Mouse (Mus musculus): ENCODE measurements at regions not wholly inside any gene's neighbourhood (a gene's known extent, or its start where the extent isn't known, plus 50 kb on each side); places are given as distances from the start of the nearest gene placed in this dataset.
"Not testable (repeated sequence)": the region's sequence is repeated elsewhere in the genome, so short reads cannot be mapped to it uniquely, and the experiment has no call there.

GRCm38 (mm10) chr9:23651300-23651699 lies 428.4 kb downstream of the Bmper start:
- H3K36me3 ChIP-seq: no peaks in the 10 kb centered on the region
- no peak overlapping the region for H3K27ac ChIP-seq
- no peak for DNase-seq (ENCODE audit: low spot score)
- no peak overlapping the region for H3K4me3 ChIP-seq
- 88% methylated on average over 2 of the region's 2 CpGs for WGBS
- H3K4me1 ChIP-seq (replicated peaks): no peaks in the 10 kb centered on the region
- no peaks in the 10 kb centered on the region for H3K27me3 ChIP-seq (ENCODE audit: insufficient read depth, poor library complexity, severe bottlenecking)
- no peaks in the 10 kb centered on the region for H3K9me3 ChIP-seq

DNA sequence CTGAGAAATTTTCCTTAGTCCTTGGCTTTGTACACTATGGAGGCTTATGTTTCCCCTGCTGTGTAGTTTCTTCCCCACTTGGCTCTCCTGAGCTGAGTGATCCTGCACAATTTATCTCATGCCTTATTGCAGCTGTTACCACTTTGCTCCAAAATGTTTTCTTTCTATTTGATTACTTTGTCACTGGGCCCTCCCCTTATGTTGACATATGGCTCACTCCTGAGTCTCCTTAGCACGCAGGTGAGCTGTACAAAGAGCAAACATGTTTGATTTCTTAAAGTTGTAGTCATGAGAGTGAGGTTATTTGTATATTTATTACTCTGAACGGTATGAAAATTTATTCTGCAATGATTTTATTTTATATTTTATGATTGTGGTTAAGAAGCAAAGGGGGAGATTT lies 430.2 kb downstream of the Bmper start:
- WGBS: 72% methylated on average over 2 of the region's 2 CpGs
- no peak for DNase-seq (ENCODE audit: low spot score)
- Histone ChIP-seq H3K36me3 (no peaks in the 10 kb centered on the region), H3K27me3 (ENCODE audit: insufficient read depth, poor library complexity, severe bottlenecking) (no peaks in the 10 kb centered on the region), H3K27ac (no peak overlapping the region), H3K9me3 (no peaks in the 10 kb centered on the region), H3K4me1 (replicated peaks) (no peaks in the 10 kb centered on the region), H3K4me3 (no peak overlapping the region)

DNA sequence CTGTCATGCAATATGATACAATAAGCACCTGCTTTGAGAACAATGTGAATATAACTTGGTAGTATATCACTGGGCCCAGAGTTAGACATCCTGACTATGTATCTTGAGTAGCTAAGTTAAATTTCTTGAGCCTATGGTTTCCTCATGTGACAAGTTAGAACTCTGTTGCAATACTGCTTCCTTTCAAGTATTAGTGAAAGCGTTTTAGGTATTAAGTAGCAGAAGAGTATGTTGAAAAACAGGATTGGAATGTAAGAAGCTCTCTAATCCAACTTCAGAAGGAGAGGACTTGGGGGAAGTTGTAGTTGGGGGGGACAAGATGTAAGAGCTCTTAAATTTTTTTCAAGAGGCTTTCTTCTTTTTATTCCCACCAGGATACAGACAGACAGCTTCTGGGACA lies 431.9 kb downstream of the Bmper start:
- H3K9me3 ChIP-seq: no peaks in the 10 kb centered on the region
- H3K27ac ChIP-seq: no peak overlapping the region
- H3K4me3 ChIP-seq: no peak overlapping the region
- no peaks in the 10 kb centered on the region for H3K4me1 ChIP-seq (replicated peaks)
- no peak for DNase-seq (ENCODE audit: low spot score)
- 85% methylated on average over 1 of the region's 1 CpGs for WGBS
- H3K36me3 ChIP-seq: no peaks in the 10 kb centered on the region
- H3K27me3 ChIP-seq (ENCODE audit: insufficient read depth, poor library complexity, severe bottlenecking): no peaks in the 10 kb centered on the region

DNA sequence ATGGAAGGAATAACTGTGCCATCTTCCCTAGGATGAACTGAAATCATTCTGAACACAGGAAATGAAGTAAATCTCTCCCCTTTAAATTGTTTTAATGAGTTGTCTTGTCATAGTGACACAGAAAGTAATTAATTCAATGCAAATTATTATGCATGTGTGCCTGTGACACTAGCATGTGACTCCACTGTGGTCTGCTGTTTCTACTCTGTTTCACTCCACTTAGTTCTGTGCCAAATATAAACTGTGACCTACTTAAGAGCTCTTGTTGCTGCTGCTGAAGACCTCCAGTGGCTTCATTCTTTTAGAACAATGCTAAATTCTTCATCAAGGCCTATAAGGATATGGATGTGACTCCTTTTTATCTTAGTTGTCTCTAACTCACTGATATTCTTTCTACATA lies 431.8 kb upstream of the Npsr1 start:
- H3K27me3 ChIP-seq (ENCODE audit: insufficient read depth, poor library complexity, severe bottlenecking): no peaks in the 10 kb centered on the region
- no peak overlapping the region for H3K27ac ChIP-seq
- H3K36me3 ChIP-seq: no peaks in the 10 kb centered on the region
- no peak for DNase-seq (ENCODE audit: low spot score)
- no peak overlapping the region for H3K4me3 ChIP-seq
- H3K4me1 ChIP-seq (replicated peaks): no peaks in the 10 kb centered on the region
- H3K9me3 ChIP-seq: no peaks in the 10 kb centered on the region

- Histone ChIP-seq H3K27ac (no peak overlapping the region), H3K9me3 (no peaks in the 10 kb centered on the region), H3K4me3 (no peak overlapping the region), H3K36me3 (no peaks in the 10 kb centered on the region), H3K27me3 (ENCODE audit: insufficient read depth, poor library complexity, severe bottlenecking) (no peaks in the 10 kb centered on the region), H3K4me1 (replicated peaks) (no peaks in the 10 kb centered on the region)
- no peak for DNase-seq (ENCODE audit: low spot score)
- WGBS: 85% methylated on average over 4 of the region's 4 CpGs
Measured at GRCm38 (mm10) chr9:23669230-23669629, 428.6 kb upstream of the Npsr1 start.

- no peaks in the 10 kb centered on the region for H3K4me1 ChIP-seq (replicated peaks)
- H3K27me3 ChIP-seq (ENCODE audit: insufficient read depth, poor library complexity, severe bottlenecking): no peaks in the 10 kb centered on the region
- no peaks in the 10 kb centered on the region for H3K36me3 ChIP-seq
- WGBS: 74% methylated on average over 5 of the region's 5 CpGs
- H3K9me3 ChIP-seq: no peaks in the 10 kb centered on the region
- no peak for DNase-seq (ENCODE audit: low spot score)
- no peak overlapping the region for H3K4me3 ChIP-seq
- H3K27ac ChIP-seq: no peak overlapping the region
Measured at GRCm38 (mm10) chr9:23670642-23671041, 427.2 kb upstream of the Npsr1 start.

- Histone ChIP-seq H3K4me1 (replicated peaks) (no peaks in the 10 kb centered on the region), H3K27me3 (ENCODE audit: insufficient read depth, poor library complexity, severe bottlenecking) (no peaks in the 10 kb centered on the region), H3K9me3 (no peaks in the 10 kb centered on the region), H3K4me3 (no peak overlapping the region), H3K27ac (no peak overlapping the region), H3K36me3 (no peaks in the 10 kb centered on the region)
- WGBS: 96% methylated on average over 4 of the region's 4 CpGs
- no peak for DNase-seq (ENCODE audit: low spot score)
Measured at GRCm38 (mm10) chr9:23673347-23673860, 424.4 kb upstream of the Npsr1 start.

DNA sequence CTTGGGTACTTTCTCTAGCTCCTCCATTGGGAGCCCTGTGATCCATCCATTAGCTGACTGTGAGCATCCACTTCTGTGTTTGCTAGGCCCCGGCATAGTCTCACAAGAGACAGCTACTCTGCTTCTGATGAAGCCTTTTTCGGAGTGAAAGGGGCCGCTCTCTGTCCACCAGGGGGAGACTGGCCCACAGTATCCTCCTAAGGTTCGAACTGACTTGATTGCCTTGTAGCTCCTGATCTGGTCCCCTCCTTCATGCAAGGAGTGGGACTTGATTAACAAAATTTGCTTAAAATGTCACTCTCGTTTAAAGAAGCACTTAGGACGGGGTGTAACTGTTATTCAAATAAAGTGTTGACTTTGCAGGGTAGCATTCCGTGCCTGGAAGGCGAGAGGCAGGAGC lies 423.0 kb upstream of the Npsr1 start:
- Histone ChIP-seq H3K27ac (no peak overlapping the region), H3K4me3 (no peak overlapping the region), H3K36me3 (no peaks in the 10 kb centered on the region), H3K4me1 (replicated peaks) (no peaks in the 10 kb centered on the region), H3K27me3 (ENCODE audit: insufficient read depth, poor library complexity, severe bottlenecking) (no peaks in the 10 kb centered on the region), H3K9me3 (no peaks in the 10 kb centered on the region)
- DNase-seq (ENCODE audit: low spot score): peak; percentile 31
- WGBS: 42% methylated on average over 8 of the region's 8 CpGs

DNA sequence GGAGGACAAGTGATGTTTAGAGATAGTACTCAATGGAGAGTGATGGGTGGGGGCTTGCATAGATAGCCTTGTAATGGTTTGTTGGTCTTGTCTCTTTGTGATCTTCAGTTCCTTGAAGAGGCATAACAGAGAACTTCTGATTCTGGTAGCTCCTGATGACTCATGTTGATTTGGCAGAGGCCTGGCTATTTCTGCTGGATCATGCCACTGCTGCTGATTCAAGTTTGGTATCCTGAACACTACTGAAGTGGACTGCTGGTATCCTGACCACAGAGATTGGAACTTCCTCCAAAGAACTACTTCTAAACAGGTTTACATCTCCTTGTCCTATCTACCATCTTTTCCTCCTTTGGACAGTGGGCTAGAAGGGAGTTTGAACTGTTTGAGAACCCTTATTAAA lies 408.3 kb upstream of the Npsr1 start:
- Histone ChIP-seq H3K4me1 (replicated peaks) (no peaks in the 10 kb centered on the region), H3K36me3 (no peaks in the 10 kb centered on the region), H3K9me3 (no peaks in the 10 kb centered on the region), H3K4me3 (no peak overlapping the region), H3K27ac (no peak overlapping the region), H3K27me3 (ENCODE audit: insufficient read depth, poor library complexity, severe bottlenecking) (no peaks in the 10 kb centered on the region)
- no peak for DNase-seq (ENCODE audit: low spot score)

GRCm38 (mm10) chr9:23692768-23693441 lies 404.9 kb upstream of the Npsr1 start:
- Histone ChIP-seq H3K9me3 (no peaks in the 10 kb centered on the region), H3K4me1 (replicated peaks) (no peaks in the 10 kb centered on the region; the same call in 1 of the 2 replicates), H3K27me3 (ENCODE audit: insufficient read depth, poor library complexity, severe bottlenecking) (no peaks in the 10 kb centered on the region), H3K27ac (no peak overlapping the region), H3K36me3 (no peaks in the 10 kb centered on the region), H3K4me3 (no peak overlapping the region)
- WGBS: 70% methylated on average over 8 of the region's 8 CpGs
- DNase-seq (ENCODE audit: low spot score): no peak

DNA sequence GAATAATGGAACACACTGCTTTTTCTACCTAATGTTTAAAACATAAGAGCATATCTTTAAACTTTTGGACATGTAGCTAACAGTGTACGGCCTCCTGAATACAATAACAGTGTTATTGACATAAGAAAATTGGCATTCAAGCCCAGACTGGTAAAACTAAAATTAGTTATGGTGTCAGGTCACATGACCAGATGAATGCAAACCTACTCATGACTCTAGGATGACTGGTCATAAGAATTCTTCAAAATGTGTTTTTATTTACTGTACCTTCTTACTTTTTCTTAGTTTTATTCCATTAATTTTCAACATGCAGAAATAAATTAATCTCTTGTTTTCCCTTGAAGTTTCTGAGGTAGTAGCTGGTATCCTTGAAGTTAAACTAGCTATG lies 404.4 kb upstream of the Npsr1 start:
- WGBS: 72% methylated on average over 1 of the region's 1 CpGs

GRCm38 (mm10) chr9:23694481-23694880 lies 403.3 kb upstream of the Npsr1 start:
- H3K4me1 ChIP-seq (replicated peaks): no peaks in the 10 kb centered on the region; the same call in 1 of the 2 replicates
- H3K27ac ChIP-seq: no peak overlapping the region
- DNase-seq (ENCODE audit: low spot score): no peak
- 94% methylated on average over 2 of the region's 2 CpGs for WGBS
- H3K9me3 ChIP-seq: no peaks in the 10 kb centered on the region
- H3K27me3 ChIP-seq (ENCODE audit: insufficient read depth, poor library complexity, severe bottlenecking): no peaks in the 10 kb centered on the region
- H3K4me3 ChIP-seq: no peak overlapping the region
- no peaks in the 10 kb centered on the region for H3K36me3 ChIP-seq

More for the DNA sequence above, 404.4 kb upstream of the Npsr1 start:
- H3K27me3 ChIP-seq (ENCODE audit: insufficient read depth, poor library complexity, severe bottlenecking): no peaks in the 10 kb centered on the region
- no peaks in the 10 kb centered on the region for H3K9me3 ChIP-seq
- H3K27ac ChIP-seq: no peak overlapping the region
- no peaks in the 10 kb centered on the region for H3K36me3 ChIP-seq
- H3K4me3 ChIP-seq: no peak overlapping the region
- DNase-seq (ENCODE audit: low spot score): no peak
- H3K4me1 ChIP-seq (replicated peaks): no peaks in the 10 kb centered on the region; the same call in 1 of the 2 replicates

GRCm38 (mm10) chr9:23700567-23700966 lies 397.2 kb upstream of the Npsr1 start:
- no peaks in the 10 kb centered on the region for H3K9me3 ChIP-seq
- H3K27me3 ChIP-seq (ENCODE audit: insufficient read depth, poor library complexity, severe bottlenecking): no peaks in the 10 kb centered on the region
- H3K4me3 ChIP-seq: no peak overlapping the region
- DNase-seq (ENCODE audit: low spot score): no peak
- WGBS: 83% methylated on average over 1 of the region's 1 CpGs
- H3K27ac ChIP-seq: no peak overlapping the region
- no peaks in the 10 kb centered on the region for H3K36me3 ChIP-seq
- no peaks in the 10 kb centered on the region; the same call in 1 of the 2 replicates for H3K4me1 ChIP-seq (replicated peaks)

DNA sequence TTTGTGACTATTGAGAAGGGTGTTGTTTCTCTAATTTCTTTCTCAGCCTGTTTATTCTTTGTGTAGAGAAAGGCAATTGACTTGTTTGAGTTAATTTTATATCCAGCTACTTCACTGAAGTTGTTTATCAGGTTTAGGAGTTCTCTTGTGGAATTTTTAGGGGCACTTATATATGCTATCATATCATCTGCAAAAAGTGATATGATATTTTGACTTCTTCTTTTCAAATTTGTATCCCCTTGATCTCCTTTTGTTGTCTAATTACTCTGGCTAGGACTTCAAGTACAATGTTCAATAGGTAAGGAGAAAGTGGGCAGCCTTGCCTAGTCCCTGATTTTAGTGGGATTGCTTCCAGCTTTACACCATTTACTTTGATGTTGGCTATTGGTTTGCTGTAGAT lies 380.2 kb upstream of the Npsr1 start:
- not testable (repeated sequence) for H3K27ac ChIP-seq; H3K27me3 ChIP-seq (ENCODE audit: insufficient read depth, poor library complexity, severe bottlenecking); H3K4me1 ChIP-seq (replicated peaks); H3K9me3 ChIP-seq; H3K4me3 ChIP-seq; H3K36me3 ChIP-seq; DNase-seq (ENCODE audit: low spot score)

Measured in hindbrain, embryonic 10.5 days (tissue).